Mouse (Mus musculus): ENCODE results near the gene Tsn. TPM values are rescaled to one million over a fixed set of nuclear protein-coding genes. Genes with fewer than 3 reads are reported as not detected.

The Tsn gene
- total RNA-seq, 2 experiments from 2014 or later, result 65.2 to 83.6 TPM

Other genes with a start within 250 kb of the Tsn start
- not detected in 2 replicates for gene Gm29106, start 135.2 kb downstream of the Tsn start, total RNA-seq (2015)
- not detected in 2 replicates for gene Gm29106, start 135.2 kb downstream of the Tsn start, total RNA-seq (2017)
- gene Nifk, start 10.1 kb upstream of the Tsn start, total RNA-seq (2015), result 159 TPM in 2 replicates
- 131 and 137 TPM in 2 replicates for gene Nifk, start 10.1 kb upstream of the Tsn start, total RNA-seq (2017)
- gene Clasp1, start 77.3 kb upstream of the Tsn start, total RNA-seq (2015), result 45.0 and 56.3 TPM in 2 replicates
- 45.9 and 51.3 TPM in 2 replicates for gene Clasp1, start 77.3 kb upstream of the Tsn start, total RNA-seq (2017)